Mouse (Mus musculus): ENCODE measurements around the gene Dmrt1. TPM values are rescaled to one million over a fixed set of nuclear protein-coding genes. Genes with fewer than 3 reads are reported as not detected.
A peak's percentile ranks its signal among the peaks of the same experiment; 100 is the strongest.

Dmrt1 gene
- polyA plus RNA-seq, 1 experiment from 2014 or later = not detected

GRCm38 (mm10) chr19:25579440-25579839 lies 74.0 kb downstream of the Dmrt1 start:
- Histone ChIP-seq H3K9me3 (ENCODE audit: control insufficient read depth, low read length) (no peaks in the 10 kb centered on the region), H3K4me2 (replicated peaks; ENCODE audit: low read depth, low read length) (no peak overlapping the region), H3K27ac (ENCODE audit: low read depth, low read length) (no peak overlapping the region), H3K27me3 (ENCODE audit: control insufficient read depth, insufficient read depth, low read length) (peaks cover 30% of the 10 kb centered on the region), H3K36me3 (ENCODE audit: control insufficient read depth, insufficient read depth, low read length) (no peaks in the 10 kb centered on the region), H3K9ac (ENCODE audit: low read depth, low read length) (no peak overlapping the region), H3K4me3 (ENCODE audit: low read length) (no peak overlapping the region), H3K4me1 (ENCODE audit: control insufficient read depth, insufficient read depth, low read length) (no peaks in the 10 kb centered on the region)
- no peak for ATAC-seq (ENCODE audit: low FRiP score, low TSS enrichment)
- WGBS = 91% methylated on average over 2 of the region's 2 CpGs

GRCm38 (mm10) chr19:25597717-25598232 lies 92.4 kb downstream of the Dmrt1 start:
- Histone ChIP-seq H3K9ac (ENCODE audit: low read depth, low read length) (no peak overlapping the region), H3K27ac (ENCODE audit: low read depth, low read length) (no peak overlapping the region), H3K27me3 (ENCODE audit: control insufficient read depth, insufficient read depth, low read length) (peaks cover 85% of the 10 kb centered on the region), H3K4me3 (ENCODE audit: low read length) (no peak overlapping the region), H3K9me3 (ENCODE audit: control insufficient read depth, low read length) (no peaks in the 10 kb centered on the region), H3K4me1 (ENCODE audit: control insufficient read depth, insufficient read depth, low read length) (no peaks in the 10 kb centered on the region), H3K4me2 (replicated peaks; ENCODE audit: low read depth, low read length) (no peak overlapping the region), H3K36me3 (ENCODE audit: control insufficient read depth, insufficient read depth, low read length) (no peaks in the 10 kb centered on the region)
- no peak for ATAC-seq (ENCODE audit: low FRiP score, low TSS enrichment)
- 71% methylated on average over 3 of the region's 3 CpGs for WGBS

GRCm38 (mm10) chr19:25598626-25599025 lies 93.2 kb downstream of the Dmrt1 start:
- whole genome bisulfite sequencing = 21% methylated on average over 4 of the region's 4 CpGs
- no peak overlapping the region for H3K27ac ChIP-seq (ENCODE audit: low read depth, low read length)
- H3K4me1 ChIP-seq (ENCODE audit: control insufficient read depth, insufficient read depth, low read length) = no peaks in the 10 kb centered on the region
- no peak overlapping the region for H3K4me3 ChIP-seq (ENCODE audit: low read length)
- no peaks in the 10 kb centered on the region for H3K36me3 ChIP-seq (ENCODE audit: control insufficient read depth, insufficient read depth, low read length)
- H3K27me3 ChIP-seq (ENCODE audit: control insufficient read depth, insufficient read depth, low read length) = peaks cover 85% of the 10 kb centered on the region
- no peak overlapping the region for H3K9ac ChIP-seq (ENCODE audit: low read depth, low read length)
- H3K4me2 ChIP-seq (replicated peaks; ENCODE audit: low read depth, low read length) = no peak overlapping the region
- H3K9me3 ChIP-seq (ENCODE audit: control insufficient read depth, low read length) = no peaks in the 10 kb centered on the region
- ATAC-seq (ENCODE audit: low FRiP score, low TSS enrichment) = no peak

GRCm38 (mm10) chr19:25601966-25602365 lies 96.5 kb downstream of the Dmrt1 start:
- Histone ChIP-seq H3K9ac (ENCODE audit: low read depth, low read length) (no peak overlapping the region), H3K4me2 (replicated peaks; ENCODE audit: low read depth, low read length) (no peak overlapping the region), H3K36me3 (ENCODE audit: control insufficient read depth, insufficient read depth, low read length) (no peaks in the 10 kb centered on the region), H3K27me3 (ENCODE audit: control insufficient read depth, insufficient read depth, low read length) (peaks cover 98% of the 10 kb centered on the region), H3K27ac (ENCODE audit: low read depth, low read length) (no peak overlapping the region), H3K4me1 (ENCODE audit: control insufficient read depth, insufficient read depth, low read length) (0 out of 2 replicates have a peak, but pooled peaks cover 4% of the 10 kb centered on the region), H3K9me3 (ENCODE audit: control insufficient read depth, low read length) (no peaks in the 10 kb centered on the region), H3K4me3 (ENCODE audit: low read length) (no peak overlapping the region)
- ATAC-seq (ENCODE audit: low FRiP score, low TSS enrichment) = no peak
- WGBS = 3% methylated on average over 8 of the region's 8 CpGs

- Histone ChIP-seq H3K9me3 (ENCODE audit: control insufficient read depth, low read length) (no peaks in the 10 kb centered on the region), H3K27me3 (ENCODE audit: control insufficient read depth, insufficient read depth, low read length) (peaks cover 100% of the 10 kb centered on the region), H3K9ac (ENCODE audit: low read depth, low read length) (no peak overlapping the region), H3K4me3 (ENCODE audit: low read length) (no peak overlapping the region), H3K36me3 (ENCODE audit: control insufficient read depth, insufficient read depth, low read length) (no peaks in the 10 kb centered on the region), H3K4me2 (replicated peaks; ENCODE audit: low read depth, low read length) (no peak overlapping the region), H3K27ac (ENCODE audit: low read depth, low read length) (no peak overlapping the region), H3K4me1 (ENCODE audit: control insufficient read depth, insufficient read depth, low read length) (peaks cover 16% of the 10 kb centered on the region)
- no peak for ATAC-seq (ENCODE audit: low FRiP score, low TSS enrichment)
- under 1% methylated on average over 20 of the region's 21 CpGs for WGBS
Measured at GRCm38 (mm10) chr19:25607461-25608205, 102.2 kb downstream of the Dmrt1 start.

GRCm38 (mm10) chr19:25608206-25608580 lies 102.8 kb downstream of the Dmrt1 start:
- H3K27me3 ChIP-seq (ENCODE audit: control insufficient read depth, insufficient read depth, low read length) = peaks cover 100% of the 10 kb centered on the region
- no peak overlapping the region for H3K9ac ChIP-seq (ENCODE audit: low read depth, low read length)
- no peaks in the 10 kb centered on the region for H3K36me3 ChIP-seq (ENCODE audit: control insufficient read depth, insufficient read depth, low read length)
- H3K4me3 ChIP-seq (ENCODE audit: low read length) = no peak overlapping the region
- H3K4me1 ChIP-seq (ENCODE audit: control insufficient read depth, insufficient read depth, low read length) = peaks cover 16% of the 10 kb centered on the region
- WGBS = 3% methylated on average over 7 of the region's 7 CpGs
- no peaks in the 10 kb centered on the region for H3K9me3 ChIP-seq (ENCODE audit: control insufficient read depth, low read length)
- H3K4me2 ChIP-seq (replicated peaks; ENCODE audit: low read depth, low read length) = no peak overlapping the region
- no peak overlapping the region for H3K27ac ChIP-seq (ENCODE audit: low read depth, low read length)
- no peak for ATAC-seq (ENCODE audit: low FRiP score, low TSS enrichment)

- Histone ChIP-seq H3K4me1 (ENCODE audit: control insufficient read depth, insufficient read depth, low read length) (peaks cover 16% of the 10 kb centered on the region), H3K9ac (ENCODE audit: low read depth, low read length) (no peak overlapping the region), H3K36me3 (ENCODE audit: control insufficient read depth, insufficient read depth, low read length) (no peaks in the 10 kb centered on the region), H3K27me3 (ENCODE audit: control insufficient read depth, insufficient read depth, low read length) (peaks cover 99% of the 10 kb centered on the region), H3K4me2 (replicated peaks; ENCODE audit: low read depth, low read length) (no peak overlapping the region), H3K27ac (ENCODE audit: low read depth, low read length) (no peak overlapping the region), H3K9me3 (ENCODE audit: control insufficient read depth, low read length) (no peaks in the 10 kb centered on the region), H3K4me3 (ENCODE audit: low read length) (no peak overlapping the region)
- ATAC-seq (ENCODE audit: low FRiP score, low TSS enrichment) = no peak
- 1% methylated on average over 33 of the region's 33 CpGs for WGBS
Measured at GRCm38 (mm10) chr19:25608961-25609850, 103.8 kb downstream of the Dmrt1 start.

- peaks cover 98% of the 10 kb centered on the region for H3K27me3 ChIP-seq (ENCODE audit: control insufficient read depth, insufficient read depth, low read length)
- no peaks in the 10 kb centered on the region for H3K36me3 ChIP-seq (ENCODE audit: control insufficient read depth, insufficient read depth, low read length)
- ATAC-seq (ENCODE audit: low FRiP score, low TSS enrichment) = 0 out of 2 replicates have a peak, but pooled peaks have one; percentile 25
- H3K9me3 ChIP-seq (ENCODE audit: control insufficient read depth, low read length) = no peaks in the 10 kb centered on the region
- no peak within 1 kb of the TSS for H3K27ac ChIP-seq (ENCODE audit: low read depth, low read length)
- H3K9ac ChIP-seq (ENCODE audit: low read depth, low read length) = no peak within 1 kb of the TSS; the same call in 1 of the 2 replicates
- H3K4me3 ChIP-seq (ENCODE audit: low read length) = peak within 1 kb of the TSS; percentile 36
- H3K4me2 ChIP-seq (replicated peaks; ENCODE audit: low read depth, low read length) = peak within 1 kb of the TSS; percentile 45
- H3K4me1 ChIP-seq (ENCODE audit: control insufficient read depth, insufficient read depth, low read length) = peaks cover 16% of the 10 kb centered on the region
- WGBS = under 1% methylated on average over 22 of the region's 29 CpGs
Measured at GRCm38 (mm10) chr19:25610015-25610410, 104.6 kb downstream of the Dmrt1 start, which contains the start of gene Dmrt3. Gene Dmrt3 (plus strand): TSS chr19:25610301.

All from kidney, embryonic 14.5 days (tissue).